Mouse (Mus musculus): ENCODE measurements around the gene Creb5.

Creb5 gene

GRCm38 (mm10) chr6:53448317-53448870 is 161.3 kb downstream of the Creb5 start:
- no peak for DNase-seq

DNA sequence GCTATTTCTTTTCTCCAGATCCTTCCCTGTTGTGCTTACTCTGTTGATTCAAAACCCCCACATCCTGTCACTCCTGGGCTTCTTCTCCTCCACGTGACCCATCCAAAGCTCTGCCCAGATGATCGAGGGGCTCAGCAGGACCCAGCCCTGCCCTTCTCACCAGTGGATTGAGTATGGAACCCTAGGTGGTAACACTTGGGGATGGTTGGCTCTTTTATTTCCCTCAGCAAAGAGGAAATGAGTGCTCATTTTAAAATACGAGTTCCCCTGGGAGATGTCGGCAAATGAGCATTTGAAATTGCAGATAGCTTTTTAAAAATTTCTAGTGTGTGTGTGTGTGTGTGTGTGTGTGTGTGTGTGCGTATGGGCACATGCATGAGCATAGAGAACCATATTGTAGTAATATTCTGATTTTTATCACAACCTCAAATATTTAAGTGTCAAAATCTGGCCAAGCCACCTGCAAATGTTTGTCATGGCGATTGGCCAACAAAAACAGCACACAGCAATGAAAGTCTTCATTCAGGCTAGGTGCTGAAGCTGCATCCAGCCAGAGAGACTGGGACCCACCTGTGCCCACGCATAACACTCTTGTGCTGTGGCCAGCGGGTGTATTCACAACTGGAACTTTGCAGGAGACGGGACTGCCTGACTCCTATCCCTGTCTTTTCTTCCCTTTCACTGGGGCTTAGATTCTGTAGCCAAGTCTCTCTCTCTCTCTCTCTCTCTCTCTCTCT is 162.5 kb downstream of the Creb5 start:
- no peak for DNase-seq

GRCm38 (mm10) chr6:53450494-53450893 is 163.4 kb downstream of the Creb5 start:
- no peak for DNase-seq

- no peak for DNase-seq
Observed at GRCm38 (mm10) chr6:53452240-53452639, 165.2 kb downstream of the Creb5 start.

DNA sequence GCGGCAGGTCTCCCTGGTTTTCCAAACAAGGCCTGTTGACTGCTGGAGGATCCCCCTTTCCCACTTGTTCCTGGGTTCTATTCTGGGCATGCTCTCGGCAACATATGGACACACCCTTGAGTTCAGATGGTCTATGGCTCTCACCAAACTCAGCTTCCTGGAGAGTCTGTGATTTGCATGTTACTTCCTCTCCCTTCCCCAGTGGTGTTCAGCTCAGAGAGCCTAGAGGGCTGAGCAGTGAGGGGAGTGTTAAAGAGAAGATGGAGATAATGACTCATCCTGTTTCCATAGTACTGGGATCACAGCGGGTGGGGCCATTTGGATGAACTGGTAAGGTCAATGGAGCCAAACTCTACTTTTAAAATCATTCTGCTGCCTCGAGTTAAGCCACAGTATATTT is 168.4 kb downstream of the Creb5 start:
- no peak for DNase-seq

DNA sequence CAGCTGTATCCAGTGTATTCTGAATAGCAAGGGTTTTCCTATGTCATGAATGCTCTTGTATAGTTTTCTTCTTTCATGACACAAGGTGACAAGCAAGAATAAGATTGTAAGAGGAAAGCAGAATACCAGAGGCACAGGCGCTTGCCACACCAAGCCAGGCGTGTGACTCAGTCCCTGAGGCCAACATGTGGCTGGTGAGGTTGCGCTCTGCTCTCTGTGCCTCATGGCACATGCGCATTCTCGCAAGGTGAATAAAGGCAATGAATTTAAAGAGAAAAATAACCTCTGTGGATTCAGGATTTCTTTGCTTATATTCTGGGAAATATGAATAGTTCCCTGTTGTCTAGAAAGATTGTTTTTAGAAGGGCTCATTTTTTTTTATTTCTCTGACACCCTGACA is 169.0 kb downstream of the Creb5 start:
- DNase-seq = no peak

DNA sequence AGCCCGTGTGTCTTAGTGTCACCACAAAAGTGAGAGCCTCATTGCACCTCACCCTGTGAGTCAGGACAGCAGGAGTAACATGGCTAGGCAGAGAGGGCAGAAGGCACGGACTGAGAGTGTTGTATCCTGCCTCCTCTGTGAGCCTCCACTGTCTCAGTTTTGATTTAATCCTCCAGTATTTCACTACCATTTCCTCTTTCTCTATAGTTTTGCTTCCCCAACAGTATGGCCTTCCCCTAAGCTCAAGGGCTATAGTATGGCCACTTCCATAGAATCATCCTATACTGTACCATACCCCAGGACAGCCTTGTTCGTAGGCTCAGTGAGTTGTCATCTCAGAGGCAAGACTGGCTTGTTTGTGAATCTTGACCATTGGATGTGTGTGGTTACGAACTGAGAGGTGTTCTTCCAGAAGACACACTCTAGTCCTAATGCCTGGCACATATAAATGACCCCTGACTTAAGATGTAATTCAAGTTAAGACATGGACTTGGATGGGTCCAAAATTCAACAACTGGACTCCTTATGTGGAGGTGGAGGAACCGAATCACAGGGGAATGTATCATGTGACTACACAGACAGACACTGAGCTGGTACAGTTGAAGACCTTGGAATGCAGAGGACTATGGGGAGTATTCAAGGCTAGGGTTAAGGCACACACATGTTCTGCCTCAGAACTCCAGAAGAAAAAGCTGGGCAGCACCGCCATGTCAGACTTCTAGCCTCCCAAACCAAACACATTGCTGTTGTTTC is 173.1 kb downstream of the Creb5 start:
- DNase-seq = no peak

- no peak for DNase-seq
Observed at GRCm38 (mm10) chr6:53461056-53461455, 174.0 kb downstream of the Creb5 start.

- no peak for DNase-seq
Observed at GRCm38 (mm10) chr6:53461775-53462770, 175.0 kb downstream of the Creb5 start.

DNA sequence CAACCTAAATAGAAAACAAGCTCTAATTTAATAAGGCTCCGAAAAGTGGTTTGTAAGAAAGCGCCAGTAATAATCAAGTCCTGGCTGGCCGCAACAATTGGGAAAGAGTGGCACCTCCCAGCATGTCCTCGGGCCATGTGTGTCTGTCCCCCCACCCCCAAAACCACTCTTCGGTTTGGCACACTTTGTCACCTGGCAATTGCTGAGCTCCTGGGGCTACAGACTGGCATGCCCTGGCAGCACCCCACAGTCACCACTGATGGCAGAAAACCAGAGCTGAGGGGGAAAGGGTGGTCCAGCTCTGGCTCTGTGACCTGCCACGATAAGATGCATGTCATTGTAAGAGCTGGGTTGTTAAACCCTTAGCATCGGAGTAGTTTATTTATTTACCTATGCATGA is 175.7 kb downstream of the Creb5 start:
- no peak for DNase-seq

DNA sequence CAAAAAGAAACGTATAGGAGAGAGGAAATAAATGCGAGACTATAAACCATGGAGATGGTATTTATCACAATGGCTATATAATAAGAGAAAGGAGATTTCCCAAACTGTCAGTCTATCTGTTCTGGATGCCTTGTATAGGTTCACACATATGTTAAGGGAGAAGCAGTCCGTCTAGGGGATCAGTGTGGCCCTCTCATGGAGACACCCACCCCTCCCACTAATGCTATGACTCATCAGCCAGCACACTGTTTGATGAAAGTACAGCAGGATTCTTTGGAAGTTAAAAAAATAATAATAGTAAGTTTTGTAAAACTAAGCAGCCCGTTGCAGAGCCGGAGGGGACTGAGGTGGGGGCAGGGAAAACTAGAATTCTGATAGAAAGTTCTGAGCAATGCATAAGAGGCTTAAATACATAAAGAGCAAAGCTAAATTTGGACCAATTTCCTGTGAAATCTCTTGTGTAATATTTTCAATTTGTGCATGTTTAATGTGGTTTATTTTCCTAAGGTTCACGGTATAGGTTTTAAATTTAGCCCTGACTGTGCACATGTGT is 176.3 kb downstream of the Creb5 start:
- no peak for DNase-seq

DNA sequence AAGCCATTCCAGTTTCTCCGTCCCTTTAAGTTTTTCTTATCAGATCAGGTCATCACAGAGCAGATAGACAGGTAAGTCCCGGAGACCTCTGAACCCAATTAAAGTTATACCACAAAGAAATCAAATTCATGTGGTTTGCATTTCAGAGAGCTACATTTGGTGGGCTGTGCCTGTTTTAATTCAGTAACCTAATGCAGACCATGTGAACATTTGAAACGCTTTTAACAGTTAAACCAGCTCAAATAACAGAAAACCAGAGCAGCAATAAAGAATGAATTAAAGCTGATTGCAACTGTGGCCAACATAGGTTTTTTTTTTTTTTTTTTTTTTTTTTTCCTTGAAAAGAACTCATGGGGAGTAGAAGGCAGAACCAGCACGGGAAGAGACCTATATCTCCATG is 182.1 kb downstream of the Creb5 start:
- DNase-seq = no peak

- no peak for DNase-seq
Observed at GRCm38 (mm10) chr6:53469703-53470102, 182.6 kb downstream of the Creb5 start.

- DNase-seq = peak; percentile 9
Observed at GRCm38 (mm10) chr6:53470559-53470958, 183.5 kb downstream of the Creb5 start.

DNA sequence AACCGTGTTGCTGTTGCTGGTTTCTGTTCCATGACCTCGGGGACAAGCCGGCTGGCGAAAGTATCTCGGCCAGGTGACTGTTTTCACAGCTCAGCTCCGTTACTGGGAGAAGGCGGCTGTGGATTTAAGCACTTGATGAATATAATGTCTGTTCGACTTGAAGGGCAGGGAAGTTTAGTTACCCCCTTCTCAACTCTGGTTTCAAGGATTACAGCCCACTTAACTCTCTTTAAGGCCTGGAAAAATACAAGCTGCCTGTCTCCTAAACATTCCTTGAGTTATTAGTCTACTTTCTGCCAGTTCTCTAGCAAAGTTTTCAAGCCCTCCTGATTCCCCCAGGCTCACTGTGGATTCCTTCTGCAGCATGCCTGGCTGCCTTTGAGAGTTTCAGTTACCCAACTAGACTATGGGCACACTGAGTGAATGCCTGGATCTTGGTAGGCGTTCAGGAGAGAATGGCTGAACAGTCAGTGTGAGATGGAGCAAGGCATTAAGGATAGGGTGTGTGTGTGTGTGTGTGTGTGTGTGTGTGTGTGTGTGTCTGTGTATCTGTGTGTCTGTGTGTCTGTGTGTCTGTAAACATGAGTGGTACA is 184.0 kb downstream of the Creb5 start:
- no peak for DNase-seq

DNA sequence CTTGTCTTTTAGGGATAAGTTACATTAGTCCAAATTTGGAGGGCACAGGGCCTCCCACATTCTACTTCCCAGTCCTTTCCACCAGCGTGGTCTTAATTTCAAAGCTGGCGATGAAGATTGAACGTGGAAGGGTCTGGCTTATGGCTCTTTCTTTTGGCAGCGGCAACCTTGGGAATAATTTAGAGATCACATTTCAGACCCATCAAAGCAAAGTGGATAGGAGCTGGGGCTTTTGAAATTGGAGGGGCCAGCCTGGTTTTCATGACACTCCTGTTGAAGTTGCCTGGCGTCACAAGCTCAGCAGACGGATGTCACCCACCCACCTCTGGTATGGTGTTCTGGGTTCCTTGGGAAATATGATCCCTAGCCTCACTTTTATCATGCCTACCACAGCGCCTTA is 185.7 kb downstream of the Creb5 start:
- no peak for DNase-seq

DNA sequence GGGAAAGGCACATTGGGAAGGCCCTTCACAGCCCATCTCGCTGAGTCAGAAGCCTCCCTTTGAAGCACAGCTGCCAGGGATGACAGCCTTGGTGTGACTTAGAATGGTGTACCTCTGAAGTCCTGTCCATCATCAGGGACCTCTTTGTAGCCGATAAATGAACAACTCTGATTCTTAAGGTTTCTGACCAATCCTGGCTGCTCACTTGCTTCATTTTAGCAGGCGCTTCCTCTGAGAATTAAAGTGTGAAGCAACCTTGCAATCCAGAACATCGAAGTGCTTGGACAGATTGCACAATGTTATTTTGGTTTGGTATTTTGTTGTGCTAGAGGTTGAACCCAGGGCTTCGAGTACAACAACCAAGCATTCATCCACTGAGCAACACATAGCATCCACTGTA is 190.4 kb downstream of the Creb5 start:
- DNase-seq = no peak

DNA sequence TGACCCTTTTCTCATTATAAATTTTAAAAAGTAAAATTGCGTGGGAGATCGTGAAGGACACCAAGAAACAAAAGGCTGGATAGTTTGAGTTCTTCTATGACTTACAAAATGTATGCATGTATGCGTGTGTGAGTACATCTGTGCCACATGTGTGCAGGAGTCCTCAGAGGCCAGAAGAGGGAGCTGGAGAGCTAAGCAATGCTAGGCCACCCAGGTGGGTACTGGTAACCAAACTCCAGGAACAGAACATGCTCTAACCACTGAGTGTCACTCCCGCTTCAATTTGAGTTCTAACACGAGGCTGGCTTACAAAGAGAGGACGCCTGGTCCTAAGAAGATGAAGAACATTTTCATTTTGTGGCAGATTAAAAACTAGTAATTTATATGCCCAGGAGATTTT is 203.8 kb downstream of the Creb5 start:
- DNase-seq = no peak

DNA sequence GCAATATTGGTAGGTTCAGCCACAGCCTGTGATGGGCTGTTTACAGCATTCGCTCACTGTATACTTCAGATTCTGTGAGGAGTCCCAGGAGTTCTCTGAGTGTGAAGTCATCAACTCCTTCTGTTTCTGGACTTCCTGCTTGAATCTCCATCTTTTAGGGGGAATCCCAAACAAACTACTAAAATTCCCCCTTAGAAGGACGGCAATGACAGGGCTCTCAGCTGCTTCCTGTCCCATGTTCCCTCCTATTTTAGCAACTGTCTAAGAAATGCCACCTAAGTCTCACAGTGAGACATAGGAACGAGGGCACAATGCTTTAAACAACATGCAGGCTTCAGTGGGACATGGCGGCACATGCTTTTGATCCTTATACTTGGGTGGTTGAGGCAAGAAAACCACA is 204.3 kb downstream of the Creb5 start:
- DNase-seq = no peak

DNA sequence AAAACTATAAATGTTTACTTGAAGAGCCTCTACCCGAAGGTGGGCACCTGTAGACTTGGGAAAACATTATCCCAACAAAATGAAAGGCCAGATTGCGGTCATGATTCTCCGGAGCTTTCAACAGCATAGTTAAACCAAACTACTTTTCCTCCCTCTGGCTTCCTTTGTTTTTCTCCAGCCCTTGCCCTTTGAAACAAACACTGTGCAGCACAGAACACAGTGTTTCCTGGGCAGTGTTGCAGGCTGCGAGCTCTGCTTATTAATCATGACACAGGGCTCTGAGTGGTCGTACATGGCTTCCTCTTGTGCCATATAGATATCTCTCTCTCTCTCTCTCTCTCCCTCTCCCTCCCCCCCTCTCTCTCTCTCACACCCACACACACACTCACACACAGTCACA is 206.8 kb downstream of the Creb5 start:
- no peak for DNase-seq

DNA sequence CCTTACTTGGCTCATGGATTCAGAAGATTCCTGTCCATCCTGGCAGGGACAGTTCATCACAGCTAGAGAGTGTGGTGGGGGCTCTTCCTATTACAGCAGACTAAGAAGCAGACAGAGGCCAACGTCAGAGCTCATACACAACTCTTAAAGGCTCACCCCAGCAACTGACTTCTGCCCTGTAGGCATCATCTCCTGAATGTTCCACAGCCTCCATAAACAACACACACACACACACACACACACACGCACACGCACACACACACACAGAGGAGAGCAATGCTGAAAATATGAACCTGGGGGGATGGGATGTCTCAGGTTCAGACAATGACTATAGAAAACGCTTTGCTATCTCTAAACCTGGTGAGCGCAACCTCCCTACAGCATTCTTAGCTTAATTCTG is 208.6 kb downstream of the Creb5 start:
- no peak for DNase-seq

DNA sequence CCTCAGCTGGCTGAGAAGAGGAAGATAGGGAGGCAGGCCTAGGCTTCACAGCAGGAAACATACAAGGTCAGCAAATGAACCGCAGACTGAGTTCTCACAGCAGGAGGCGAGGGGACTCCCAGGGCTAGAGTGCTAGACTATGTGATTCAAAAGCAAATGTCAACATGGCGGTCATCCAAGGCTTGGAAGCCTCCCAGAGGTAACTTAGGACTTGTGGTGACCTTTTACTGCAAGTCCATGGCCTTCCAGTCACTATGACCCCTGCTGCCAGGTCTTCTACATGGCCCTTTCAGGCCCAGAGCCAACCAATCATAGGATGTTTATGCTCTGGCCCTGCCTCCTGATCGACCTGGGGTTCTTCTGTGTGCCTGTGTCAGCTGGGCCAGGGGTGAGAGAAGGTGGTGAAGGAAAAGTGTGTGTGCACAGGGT is 209.3 kb downstream of the Creb5 start:
- DNase-seq = peak; percentile 77

Data from kidney, adult 18-20 months (tissue).